Mouse (Mus musculus) kidney, embryonic 15.5 days (tissue): ENCODE measurements at regions not wholly inside any gene's neighbourhood (a gene's known extent, or its start where the extent isn't known, plus 50 kb on each side); places are given as distances from the start of the nearest gene placed in this dataset.

Experiments
- ATAC-seq: fragments of 200-750 bp; cut with Nextera tagmentation; replicated peaks from 2 replicates; pipeline ENCODE4 v1.8.0; 2017; ENCODE audit warnings: moderate TSS enrichment; ENCODE audit not compliant: low FRiP score
- H3K27ac ChIP-seq: fragments of 300-500 bp; sonication (generic); 2 replicates; pipeline ENCODE4 v1.5.1; 2015; ENCODE audit warnings: mild to moderate bottlenecking, inconsistent platforms
- H3K27me3 ChIP-seq: fragments of 300-500 bp; sonication (generic); 2 replicates; pipeline ENCODE4 v1.6.1; 2015; ENCODE audit warnings: inconsistent platforms
- H3K36me3 ChIP-seq: fragments of 300-500 bp; sonication (generic); 2 replicates; pipeline ENCODE4 v1.6.1; 2015; ENCODE audit warnings: inconsistent platforms
- H3K4me1 ChIP-seq: fragments of 300-500 bp; sonication (generic); 2 replicates; pipeline ENCODE4 v1.6.1; 2015; ENCODE audit warnings: inconsistent platforms
- H3K4me2 ChIP-seq: fragments of 300-500 bp; sonication (generic); 2 replicates; pipeline ENCODE4 v1.6.1; 2015; ENCODE audit warnings: moderate library complexity, mild to moderate bottlenecking, inconsistent platforms
- H3K4me3 ChIP-seq: fragments of 300-500 bp; sonication (generic); replicated peaks from 2 replicates; pipeline ENCODE4 v1.5.1; 2015; ENCODE audit warnings: mild to moderate bottlenecking, inconsistent platforms
- H3K9ac ChIP-seq: fragments of 300-500 bp; sonication (generic); 2 replicates; pipeline ENCODE4 v1.6.1; 2015; ENCODE audit warnings: mild to moderate bottlenecking, inconsistent platforms
- H3K9me3 ChIP-seq: fragments of 300-500 bp; sonication (generic); replicated peaks from 2 replicates; pipeline ENCODE4 v1.6.1; 2016; ENCODE audit warnings: inconsistent platforms
- WGBS: fragments of 180-500 bp; shearing (Covaris S2); methylation state at CpG from one replicate; pipeline ENCODE4 v1.1.7; 2015; ENCODE audit warnings: mixed read lengths; 5-methylcytosine and 5-hydroxymethylcytosine counted together

DNA sequence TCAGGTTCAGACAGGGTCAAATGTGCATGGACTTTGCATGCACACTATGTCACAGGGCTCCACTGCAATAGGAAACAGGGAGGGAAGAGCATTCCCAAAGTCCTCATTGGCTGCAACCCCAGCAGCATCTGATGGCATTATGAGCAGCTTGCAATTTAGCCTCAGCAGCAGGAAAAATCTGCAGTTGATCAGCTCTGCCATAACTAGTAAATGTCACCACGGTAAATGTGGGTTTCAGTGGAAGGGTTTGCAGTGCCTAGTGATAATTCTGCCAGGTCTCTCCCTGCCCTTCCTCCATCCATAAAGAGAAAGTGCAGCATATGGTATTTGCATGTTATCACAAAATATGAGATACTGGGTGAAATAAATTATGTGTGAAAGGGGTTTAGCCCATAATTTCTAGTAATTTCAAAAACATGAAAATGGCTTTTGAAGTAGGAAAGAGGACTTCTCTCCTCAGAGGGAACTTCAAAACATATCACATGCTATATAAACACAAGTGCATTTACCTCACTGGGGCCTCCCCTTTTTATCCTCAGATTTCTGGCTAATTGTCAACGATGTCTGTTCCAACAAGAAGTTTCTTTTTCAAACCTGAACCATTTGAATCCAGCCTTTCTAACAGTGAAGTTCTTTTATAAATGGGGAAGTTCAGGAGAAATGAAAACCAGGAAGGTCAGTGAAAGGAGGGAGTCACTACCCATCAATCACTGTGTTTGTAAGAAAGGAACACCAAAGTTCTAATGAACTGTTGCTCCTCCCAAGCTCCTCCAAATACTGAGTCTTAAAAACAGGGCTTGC is 303.5 kb downstream of the Meis1 start:
- peak; percentile 47; the same call in 1 of the 2 replicates for ATAC-seq
- no peaks in the 10 kb centered on the region for H3K9me3 ChIP-seq
- 17% methylated on average over 2 of the region's 2 CpGs for WGBS

DNA sequence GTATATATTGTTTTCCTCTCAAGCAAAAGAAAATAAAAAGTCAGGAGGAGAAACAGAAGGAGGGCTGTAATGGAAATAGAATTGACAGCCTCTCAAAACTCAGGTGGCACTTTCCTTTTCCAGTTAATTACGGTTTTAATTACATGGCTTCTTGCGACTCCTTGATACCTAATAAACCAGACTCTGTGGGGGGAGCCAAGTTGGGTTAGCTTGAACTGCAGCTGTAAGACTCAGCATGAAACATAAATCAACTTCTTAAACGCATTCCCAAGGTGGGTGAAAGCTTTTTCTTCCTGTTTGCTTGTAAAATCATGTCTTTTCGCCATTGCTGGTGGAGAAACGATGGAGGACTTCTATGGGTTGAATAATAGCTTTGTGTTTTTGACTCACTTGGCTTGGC is 304.4 kb downstream of the Meis1 start:
- Histone ChIP-seq H3K4me2 (no peak overlapping the region), H3K9ac (no peak overlapping the region), H3K27ac (peak overlapping the region; percentile 32; the same call in 1 of the 2 replicates), H3K4me1 (peaks cover 24% of the 10 kb centered on the region), H3K27me3 (no peaks in the 10 kb centered on the region), H3K9me3 (no peaks in the 10 kb centered on the region), H3K4me3 (no peak overlapping the region), H3K36me3 (no peaks in the 10 kb centered on the region)
- WGBS = 21% methylated on average over 5 of the region's 5 CpGs
- no peak for ATAC-seq

More for the DNA sequence above, 303.5 kb downstream of the Meis1 start:
- H3K27me3 ChIP-seq = no peaks in the 10 kb centered on the region
- H3K9ac ChIP-seq = no peak overlapping the region
- H3K4me1 ChIP-seq = peaks cover 24% of the 10 kb centered on the region
- H3K36me3 ChIP-seq = no peaks in the 10 kb centered on the region
- H3K4me2 ChIP-seq = no peak overlapping the region
- peak overlapping the region; percentile 56 for H3K27ac ChIP-seq
- H3K4me3 ChIP-seq = no peak overlapping the region

DNA sequence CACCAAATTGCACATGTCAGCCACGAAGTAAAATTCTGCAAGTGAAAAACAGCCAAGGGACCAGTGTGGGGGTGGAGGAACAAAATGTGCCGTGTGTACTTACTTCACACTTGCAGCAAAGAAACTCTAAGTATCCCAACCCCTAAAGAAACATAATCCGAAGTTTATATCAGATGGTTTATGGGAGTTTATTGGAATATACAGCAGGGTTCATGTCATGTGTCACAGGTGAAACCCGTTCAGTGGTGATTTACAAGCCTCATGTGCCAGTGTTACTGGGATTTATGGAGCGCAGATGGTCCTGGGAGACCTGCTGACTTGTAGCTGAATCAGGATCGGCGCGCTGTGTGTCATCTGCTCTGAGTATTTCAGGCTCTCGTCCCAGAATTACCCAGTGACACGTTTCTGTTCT is 306.1 kb downstream of the Meis1 start:
- Histone ChIP-seq H3K9me3 (no peaks in the 10 kb centered on the region), H3K4me1 (peaks cover 24% of the 10 kb centered on the region), H3K27me3 (no peaks in the 10 kb centered on the region), H3K4me3 (no peak overlapping the region), H3K36me3 (no peaks in the 10 kb centered on the region), H3K27ac (0 out of 2 replicates have a peak overlapping the region, but pooled peaks have one; percentile 14), H3K9ac (no peak overlapping the region), H3K4me2 (peak overlapping the region; percentile 21; the same call in 1 of the 2 replicates)
- 24% methylated on average over 10 of the region's 10 CpGs for WGBS
- ATAC-seq = peak; percentile 84

DNA sequence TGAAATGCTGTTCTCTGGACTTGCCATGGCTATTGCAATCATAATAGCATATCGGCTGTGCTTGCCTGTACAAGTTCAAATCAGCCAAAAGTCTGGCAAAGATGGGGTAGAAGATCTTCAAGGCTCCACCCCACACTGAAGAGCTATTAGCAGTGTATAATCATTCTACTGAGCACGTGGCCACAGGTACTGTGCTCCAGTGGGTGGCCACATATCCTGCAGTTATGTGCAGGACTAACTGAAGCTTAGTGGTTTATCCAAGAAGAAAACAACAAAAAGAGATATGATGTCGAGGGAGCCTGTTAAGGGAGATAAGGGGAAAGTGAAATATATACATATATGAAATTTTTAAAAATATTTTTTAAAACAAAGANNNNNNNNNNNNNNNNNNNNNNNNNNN is 309.2 kb downstream of the Meis1 start:
- H3K27me3 ChIP-seq = no peaks in the 10 kb centered on the region
- no peak overlapping the region for H3K27ac ChIP-seq
- no peak overlapping the region for H3K9ac ChIP-seq
- peaks cover 11% of the 10 kb centered on the region for H3K4me1 ChIP-seq
- no peak overlapping the region for H3K4me2 ChIP-seq
- no peaks in the 10 kb centered on the region for H3K9me3 ChIP-seq
- no peaks in the 10 kb centered on the region for H3K36me3 ChIP-seq
- WGBS = 90% methylated on average over 3 of the region's 3 CpGs
- no peak overlapping the region for H3K4me3 ChIP-seq
- ATAC-seq = no peak

DNA sequence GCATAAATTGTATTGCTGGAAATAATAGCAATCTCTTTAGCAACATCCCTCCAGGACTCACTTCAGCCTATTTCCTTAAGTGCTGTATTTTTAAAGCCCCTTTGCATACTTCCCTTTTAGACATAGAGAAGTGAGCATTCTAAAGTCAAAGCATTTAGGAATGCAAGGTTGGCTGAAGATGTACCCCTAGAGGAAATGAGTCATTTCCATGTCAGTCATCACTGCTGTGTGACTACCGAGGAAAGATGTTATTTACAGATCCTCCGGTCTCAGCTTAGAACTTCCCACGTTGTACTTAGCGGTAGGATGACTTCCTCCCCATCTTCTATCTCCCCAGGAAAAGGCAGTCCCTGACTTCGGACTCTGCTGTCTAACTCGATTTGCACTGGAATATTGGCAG is 337.2 kb downstream of the Meis1 start:
- Histone ChIP-seq H3K27ac (no peak overlapping the region), H3K4me2 (no peak overlapping the region), H3K36me3 (no peaks in the 10 kb centered on the region), H3K9ac (no peak overlapping the region), H3K4me3 (no peak overlapping the region), H3K27me3 (no peaks in the 10 kb centered on the region), H3K9me3 (no peaks in the 10 kb centered on the region), H3K4me1 (no peaks in the 10 kb centered on the region)
- ATAC-seq = no peak
- WGBS = 75% methylated on average over 6 of the region's 6 CpGs

DNA sequence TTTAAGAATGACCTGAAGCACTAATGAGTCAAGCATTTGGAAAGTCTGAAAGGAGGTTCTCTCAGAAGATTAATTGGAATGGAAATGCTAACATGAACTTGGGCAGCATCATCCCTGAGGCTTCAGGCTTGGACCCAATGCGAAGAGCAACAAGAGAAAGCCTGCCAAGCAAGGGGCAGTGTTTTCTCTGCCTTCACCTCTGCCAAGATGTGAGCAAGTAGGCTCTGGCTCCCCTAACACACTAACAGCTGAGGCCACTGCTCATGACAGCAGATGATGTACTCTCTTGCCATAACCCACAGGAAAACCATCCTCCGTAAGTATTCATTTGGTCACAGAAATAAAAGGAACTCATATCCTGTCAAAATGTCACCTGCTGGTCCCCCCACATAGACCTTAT is 341.9 kb downstream of the Meis1 start:
- 0 out of 2 replicates have a peak, but pooled peaks cover 4% of the 10 kb centered on the region for H3K4me1 ChIP-seq

DNA sequence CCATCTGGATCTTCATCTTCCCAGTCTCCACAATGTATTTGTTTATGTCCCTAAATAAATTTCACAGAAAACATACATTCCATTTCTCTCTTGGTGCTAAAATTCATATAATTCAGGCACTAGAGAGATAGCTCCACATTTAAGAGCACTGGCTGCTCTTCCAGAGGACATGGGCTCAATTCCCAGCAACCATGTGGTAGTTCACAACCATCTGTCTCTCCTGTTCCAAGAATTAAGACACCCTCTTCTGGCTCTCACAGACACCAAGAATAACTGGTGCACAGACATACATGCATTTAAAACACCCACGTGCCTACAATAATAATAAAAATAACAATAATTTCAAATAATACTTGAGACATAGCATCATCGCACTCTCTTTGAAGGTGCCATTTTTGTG is 347.8 kb downstream of the Meis1 start:
- Histone ChIP-seq H3K27me3 (no peaks in the 10 kb centered on the region), H3K4me2 (no peak overlapping the region), H3K4me3 (no peak overlapping the region), H3K9me3 (no peaks in the 10 kb centered on the region), H3K9ac (no peak overlapping the region), H3K4me1 (0 out of 2 replicates have a peak, but pooled peaks cover 4% of the 10 kb centered on the region), H3K27ac (no peak overlapping the region), H3K36me3 (no peaks in the 10 kb centered on the region)
- 92% methylated on average over 2 of the region's 2 CpGs for WGBS
- ATAC-seq = no peak

More for the DNA sequence above, 341.9 kb downstream of the Meis1 start:
- no peak overlapping the region for H3K9ac ChIP-seq
- WGBS = 87% methylated on average over 2 of the region's 2 CpGs
- H3K4me2 ChIP-seq = no peak overlapping the region
- H3K27me3 ChIP-seq = no peaks in the 10 kb centered on the region
- no peaks in the 10 kb centered on the region for H3K36me3 ChIP-seq
- no peak overlapping the region for H3K27ac ChIP-seq
- no peak for ATAC-seq
- H3K9me3 ChIP-seq = no peaks in the 10 kb centered on the region
- H3K4me3 ChIP-seq = no peak overlapping the region

DNA sequence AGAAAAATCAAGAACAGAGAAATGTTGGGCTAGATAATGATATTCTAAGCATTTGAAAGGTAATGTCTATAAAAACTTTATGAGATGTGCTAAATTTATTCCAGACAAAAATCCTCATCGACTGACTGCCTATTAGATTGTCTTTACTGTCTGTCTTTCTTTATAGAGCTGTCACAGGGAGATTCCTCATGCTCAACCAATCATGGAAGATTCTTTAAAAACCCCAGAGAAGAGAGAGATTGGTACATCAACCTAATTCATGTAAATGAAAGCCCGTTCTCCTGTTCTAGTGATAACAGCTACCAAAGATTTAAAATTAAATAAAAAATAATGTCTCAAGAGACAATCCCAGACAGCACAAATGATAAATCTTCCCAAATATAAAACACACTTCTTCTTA is 349.5 kb downstream of the Meis1 start:
- ATAC-seq = no peak
- no peak overlapping the region for H3K9ac ChIP-seq
- no peaks in the 10 kb centered on the region for H3K36me3 ChIP-seq
- WGBS = 73% methylated on average over 2 of the region's 2 CpGs
- no peaks in the 10 kb centered on the region for H3K4me1 ChIP-seq
- no peak overlapping the region for H3K27ac ChIP-seq
- H3K27me3 ChIP-seq = no peaks in the 10 kb centered on the region
- H3K4me2 ChIP-seq = no peak overlapping the region
- H3K4me3 ChIP-seq = no peak overlapping the region
- no peaks in the 10 kb centered on the region for H3K9me3 ChIP-seq

DNA sequence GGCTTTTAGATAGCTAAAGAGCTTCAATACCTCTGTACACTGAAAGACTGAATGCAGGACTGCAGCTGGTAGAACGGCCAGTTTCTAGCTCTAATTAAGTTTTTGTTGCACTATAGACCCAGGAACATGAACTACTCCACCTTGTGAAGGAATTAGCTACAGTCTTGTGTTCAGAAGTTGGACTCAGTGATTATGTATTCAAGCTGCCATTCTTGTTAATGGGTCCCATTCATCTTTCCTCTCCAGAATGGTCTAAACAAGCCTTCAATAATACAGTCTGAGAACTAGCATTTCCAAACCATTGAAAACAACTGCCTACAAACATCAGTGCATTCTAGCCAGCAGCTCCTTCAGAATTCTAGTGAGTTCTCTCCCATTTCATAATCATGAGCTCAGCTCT is 362.4 kb downstream of the Meis1 start:
- Histone ChIP-seq H3K27ac (no peak overlapping the region), H3K36me3 (no peaks in the 10 kb centered on the region), H3K9me3 (no peaks in the 10 kb centered on the region), H3K4me3 (no peak overlapping the region), H3K4me2 (no peak overlapping the region), H3K9ac (no peak overlapping the region), H3K4me1 (no peaks in the 10 kb centered on the region), H3K27me3 (no peaks in the 10 kb centered on the region)
- no peak for ATAC-seq
- 82% methylated on average over 1 of the region's 1 CpGs for WGBS

DNA sequence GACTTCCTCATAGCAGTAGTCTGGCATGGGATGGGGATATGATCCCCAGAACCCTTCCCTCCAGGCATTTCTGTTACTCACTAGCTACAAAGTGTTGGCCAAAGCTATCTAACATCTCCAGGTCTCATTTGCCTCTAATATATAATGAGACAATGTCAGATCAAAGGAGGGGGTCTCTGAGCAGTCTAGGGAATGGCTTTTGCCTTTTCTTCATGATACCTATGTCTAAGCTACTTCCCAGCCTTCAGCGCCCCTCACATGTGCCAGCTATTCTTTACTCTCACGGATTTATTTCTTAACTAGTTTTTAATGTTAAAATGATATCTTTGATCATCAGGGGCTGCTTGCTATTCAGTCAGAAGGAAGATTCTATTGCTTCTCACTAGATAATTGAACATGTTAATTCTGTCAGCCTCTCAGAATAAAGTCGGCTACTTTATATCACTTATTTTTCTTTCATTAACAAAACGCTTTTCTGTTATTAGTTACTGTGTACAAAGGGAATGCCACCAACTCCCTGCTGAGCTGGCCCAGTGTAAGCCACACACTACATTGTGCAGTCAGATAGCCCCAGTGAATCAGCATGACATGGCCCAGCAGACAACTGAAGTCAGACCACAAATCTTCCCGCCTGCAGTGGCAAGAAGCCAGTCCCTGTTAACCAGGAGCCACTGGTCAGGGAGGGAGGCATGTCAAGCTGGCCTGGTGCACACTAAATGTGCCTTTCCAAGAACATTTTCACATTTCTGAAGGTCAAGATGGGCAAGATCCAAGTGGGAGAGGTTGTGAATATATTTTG is 386.6 kb downstream of the Meis1 start:
- no peak overlapping the region for H3K4me2 ChIP-seq
- no peak overlapping the region for H3K4me3 ChIP-seq
- ATAC-seq = no peak
- H3K36me3 ChIP-seq = no peaks in the 10 kb centered on the region
- H3K9ac ChIP-seq = no peak overlapping the region
- 68% methylated on average over 5 of the region's 5 CpGs for WGBS
- H3K9me3 ChIP-seq = no peaks in the 10 kb centered on the region
- H3K4me1 ChIP-seq = 0 out of 2 replicates have a peak, but pooled peaks cover 3% of the 10 kb centered on the region
- H3K27ac ChIP-seq = no peak overlapping the region
- no peaks in the 10 kb centered on the region for H3K27me3 ChIP-seq

DNA sequence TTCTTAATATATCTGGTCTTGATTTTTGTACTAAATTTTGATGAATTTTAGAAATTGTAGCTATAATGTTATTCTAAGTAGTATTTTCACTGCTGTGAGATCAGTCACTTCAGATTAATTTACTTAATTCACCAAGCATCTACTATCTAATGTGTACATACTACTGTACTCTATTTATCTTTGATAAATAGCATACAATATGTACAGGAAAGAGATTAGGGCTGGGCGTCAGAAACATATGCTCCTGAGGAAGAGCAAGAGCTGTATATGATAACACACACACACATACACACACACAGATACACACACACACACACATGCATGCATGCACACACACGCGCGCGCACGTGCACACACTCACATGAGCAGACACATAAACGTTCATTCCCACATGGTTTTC is 387.2 kb downstream of the Meis1 start:
- no peak overlapping the region for H3K4me3 ChIP-seq
- no peaks in the 10 kb centered on the region for H3K27me3 ChIP-seq
- H3K4me1 ChIP-seq = 0 out of 2 replicates have a peak, but pooled peaks cover 3% of the 10 kb centered on the region
- 92% methylated on average over 7 of the region's 7 CpGs for WGBS
- no peak overlapping the region for H3K9ac ChIP-seq
- no peaks in the 10 kb centered on the region for H3K9me3 ChIP-seq
- ATAC-seq = no peak
- no peaks in the 10 kb centered on the region for H3K36me3 ChIP-seq
- H3K27ac ChIP-seq = no peak overlapping the region
- no peak overlapping the region for H3K4me2 ChIP-seq

DNA sequence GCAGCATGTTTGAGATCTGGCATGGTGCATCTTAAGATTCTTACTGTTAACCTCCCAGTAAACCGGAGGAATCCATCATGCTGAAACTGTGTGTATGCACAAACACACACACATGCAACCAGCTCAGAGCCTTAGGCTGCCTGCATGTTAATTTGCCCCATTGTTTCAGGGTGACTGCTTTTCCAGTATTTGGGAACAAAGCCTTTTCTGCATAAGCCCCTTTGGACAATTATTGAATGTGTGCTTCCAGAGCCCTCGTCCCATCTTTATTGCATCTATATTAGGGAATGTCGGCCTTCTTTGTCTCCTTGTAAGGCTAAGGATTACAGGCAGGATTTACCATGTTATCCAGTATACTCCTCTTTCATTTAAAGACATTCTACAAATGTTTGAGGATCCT is 397.0 kb downstream of the Meis1 start:
- 66% methylated on average over 3 of the region's 3 CpGs for WGBS
- H3K27ac ChIP-seq = no peak overlapping the region
- no peaks in the 10 kb centered on the region for H3K27me3 ChIP-seq
- H3K4me1 ChIP-seq = no peaks in the 10 kb centered on the region
- no peak for ATAC-seq
- H3K9me3 ChIP-seq = no peaks in the 10 kb centered on the region
- no peak overlapping the region for H3K9ac ChIP-seq
- H3K36me3 ChIP-seq = no peaks in the 10 kb centered on the region
- no peak overlapping the region for H3K4me2 ChIP-seq
- H3K4me3 ChIP-seq = no peak overlapping the region
